Mouse (Mus musculus): ENCODE data around the gene Stat5b. TPM values are rescaled to one million over a fixed set of nuclear protein-coding genes. Genes with fewer than 3 reads are reported as not detected.
A peak's percentile ranks its signal among the peaks of the same experiment; 100 is the strongest.
"Not testable (repeated sequence)": the region's sequence is repeated elsewhere in the genome, so short reads cannot be mapped to it uniquely, and the experiment has no call there.

The Stat5b gene
- polyA plus RNA-seq, 1 experiment = 15.1 TPM

DNA sequence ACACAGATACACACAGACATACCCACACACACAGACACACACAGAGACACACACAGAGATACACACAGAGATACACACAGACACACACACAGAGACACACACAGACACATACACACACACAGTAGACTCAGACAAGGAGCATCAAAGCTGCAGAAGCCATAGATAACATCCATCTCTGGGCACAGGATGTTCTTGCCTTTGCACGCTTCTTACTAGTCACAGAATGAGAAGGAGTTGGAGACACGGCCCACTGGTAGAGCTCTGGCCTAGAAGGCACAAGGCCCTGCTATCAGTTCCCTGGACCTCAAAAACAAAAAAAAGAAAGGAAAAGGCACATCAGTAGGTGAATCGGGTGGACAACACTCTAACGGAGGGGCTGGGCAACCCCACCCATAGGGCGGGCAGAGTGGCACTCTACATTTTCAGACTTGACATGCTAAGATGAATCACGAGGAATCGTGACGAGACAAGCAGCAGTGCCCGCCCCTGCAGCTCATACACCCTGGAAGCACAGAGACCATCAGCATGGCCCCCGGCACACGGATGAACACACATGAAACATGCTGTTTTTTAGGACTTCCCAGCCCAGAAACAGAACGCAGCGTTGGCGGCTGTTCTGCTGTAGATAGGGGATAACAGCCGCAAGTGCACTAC, 32.0 kb downstream of the Stat5b start:
- H3K4me3 ChIP-seq (ENCODE audit: insufficient read depth, low read depth, low read length) = no peak overlapping the region
- H3K4me1 ChIP-seq (ENCODE audit: control insufficient read depth, insufficient read depth, insufficient read length, low read length) = peaks cover 34% of the 10 kb centered on the region
- H3K27ac ChIP-seq (replicated peaks; ENCODE audit: low read depth, low read length) = no peak overlapping the region

GRCm38 (mm10) chr11:100817311-100817710, 33.2 kb downstream of the Stat5b start:
- Histone ChIP-seq H3K4me1 (ENCODE audit: control insufficient read depth, insufficient read depth, insufficient read length, low read length) (peaks cover 34% of the 10 kb centered on the region), H3K27ac (replicated peaks; ENCODE audit: low read depth, low read length) (no peak overlapping the region), H3K4me3 (ENCODE audit: insufficient read depth, low read depth, low read length) (no peak overlapping the region)

DNA sequence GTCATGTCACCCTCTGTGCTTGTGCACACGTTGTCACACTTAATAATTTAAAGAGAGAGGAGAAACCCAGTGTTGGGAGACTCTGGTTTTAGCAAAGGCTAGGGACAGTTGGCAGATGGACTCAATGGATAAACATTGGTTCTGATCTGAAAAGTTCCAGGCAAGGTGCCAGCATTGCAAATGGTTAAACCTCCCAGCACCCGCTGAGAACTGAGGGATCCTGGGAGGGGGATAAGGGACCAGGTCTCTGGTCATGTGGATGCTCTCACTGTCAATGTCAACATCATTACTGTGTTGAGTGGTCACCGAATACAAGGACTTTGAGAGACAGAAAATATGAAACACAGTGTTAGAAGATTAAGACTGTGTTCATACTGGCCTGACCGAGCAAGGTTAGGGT, 33.7 kb downstream of the Stat5b start:
- Histone ChIP-seq H3K4me1 (ENCODE audit: control insufficient read depth, insufficient read depth, insufficient read length, low read length) (peaks cover 33% of the 10 kb centered on the region), H3K4me3 (ENCODE audit: insufficient read depth, low read depth, low read length) (no peak overlapping the region), H3K27ac (replicated peaks; ENCODE audit: low read depth, low read length) (no peak overlapping the region)

DNA sequence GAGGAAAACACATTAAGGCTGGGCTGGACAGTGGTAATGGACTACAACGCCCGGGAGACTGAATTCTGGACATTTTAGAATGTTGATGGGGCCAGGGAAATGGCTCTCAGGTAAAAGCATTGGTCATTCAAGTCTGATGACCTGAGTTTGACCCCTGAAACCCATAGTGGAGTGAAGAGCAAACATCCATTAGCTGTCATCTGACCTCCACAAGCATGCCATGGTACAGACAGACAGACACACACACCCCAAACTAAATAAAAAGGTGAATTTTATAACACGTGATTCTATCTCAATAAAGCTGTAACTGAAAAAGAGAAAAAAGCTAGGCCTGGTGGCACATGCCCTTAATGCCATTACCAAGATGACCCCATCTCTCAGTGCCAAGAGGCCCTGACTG, 34.2 kb downstream of the Stat5b start:
- no peak overlapping the region for H3K4me3 ChIP-seq (ENCODE audit: insufficient read depth, low read depth, low read length)
- no peak overlapping the region for H3K27ac ChIP-seq (replicated peaks; ENCODE audit: low read depth, low read length)
- peaks cover 28% of the 10 kb centered on the region for H3K4me1 ChIP-seq (ENCODE audit: control insufficient read depth, insufficient read depth, insufficient read length, low read length)

DNA sequence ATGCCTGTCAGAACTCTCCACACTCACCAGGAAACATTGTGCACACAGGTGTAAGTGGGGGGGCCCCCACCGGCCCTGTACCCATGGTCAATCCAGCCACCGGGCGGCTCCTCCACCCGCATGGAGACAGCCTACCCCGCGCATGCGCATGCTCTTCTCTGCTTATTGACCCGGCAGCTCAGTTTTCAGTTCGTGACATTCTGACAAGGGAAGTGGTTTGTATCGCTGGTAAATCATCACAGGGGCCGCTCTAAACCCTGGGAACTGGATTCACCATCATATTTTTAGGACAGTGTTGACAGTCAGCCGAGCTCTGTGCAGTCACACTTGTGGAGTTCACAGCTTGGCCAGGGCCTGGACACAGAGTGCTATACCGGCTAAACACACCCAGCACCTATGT, 36.0 kb downstream of the Stat5b start:
- H3K27ac ChIP-seq (replicated peaks; ENCODE audit: low read depth, low read length) = no peak overlapping the region
- H3K4me1 ChIP-seq (ENCODE audit: control insufficient read depth, insufficient read depth, insufficient read length, low read length) = peaks cover 24% of the 10 kb centered on the region
- peak overlapping the region; percentile 19; the same call in 1 of the 2 replicates for H3K4me3 ChIP-seq (ENCODE audit: insufficient read depth, low read depth, low read length)

- peaks cover 17% of the 10 kb centered on the region for H3K4me1 ChIP-seq (ENCODE audit: control insufficient read depth, insufficient read depth, insufficient read length, low read length)
- no peak overlapping the region for H3K4me3 ChIP-seq (ENCODE audit: insufficient read depth, low read depth, low read length)
- H3K27ac ChIP-seq (replicated peaks; ENCODE audit: low read depth, low read length) = no peak overlapping the region
Measured at GRCm38 (mm10) chr11:100811132-100811531, 39.4 kb downstream of the Stat5b start.

- Histone ChIP-seq H3K4me3 (ENCODE audit: insufficient read depth, low read depth, low read length) (no peak overlapping the region), H3K27ac (replicated peaks; ENCODE audit: low read depth, low read length) (no peak overlapping the region), H3K4me1 (ENCODE audit: control insufficient read depth, insufficient read depth, insufficient read length, low read length) (peaks cover 12% of the 10 kb centered on the region)
Measured at GRCm38 (mm10) chr11:100810516-100810915, 40.0 kb downstream of the Stat5b start.

- no peak overlapping the region for H3K4me3 ChIP-seq (ENCODE audit: insufficient read depth, low read depth, low read length)
- peaks cover 4% of the 10 kb centered on the region for H3K4me1 ChIP-seq (ENCODE audit: control insufficient read depth, insufficient read depth, insufficient read length, low read length)
- peak overlapping the region; percentile 19; the same call in 1 of the 2 replicates for H3K27ac ChIP-seq (replicated peaks; ENCODE audit: low read depth, low read length)
Measured at GRCm38 (mm10) chr11:100806380-100807305, 43.9 kb downstream of the Stat5b start.

DNA sequence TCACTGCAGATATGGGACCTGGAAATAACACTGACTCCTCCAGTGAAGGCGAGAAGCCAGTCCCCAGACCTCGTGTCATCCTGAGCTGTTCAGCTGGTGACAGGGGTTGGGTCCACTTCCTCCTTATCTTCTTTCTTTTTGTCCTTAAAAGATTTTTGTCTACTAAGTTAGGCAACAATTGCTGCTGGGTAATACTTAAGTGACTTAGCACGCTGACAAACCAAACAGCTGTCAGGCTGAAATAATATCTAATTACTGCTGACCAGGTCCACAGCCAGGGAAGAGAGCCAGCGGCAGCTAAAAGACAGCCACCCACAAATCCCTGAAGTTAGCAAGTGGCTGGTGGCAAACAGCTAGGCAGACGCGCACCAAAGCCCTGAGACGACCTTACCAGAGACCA, 45.0 kb downstream of the Stat5b start:
- no peak overlapping the region for H3K4me3 ChIP-seq (ENCODE audit: insufficient read depth, low read depth, low read length)
- peaks cover 4% of the 10 kb centered on the region for H3K4me1 ChIP-seq (ENCODE audit: control insufficient read depth, insufficient read depth, insufficient read length, low read length)
- H3K27ac ChIP-seq (replicated peaks; ENCODE audit: low read depth, low read length) = 0 out of 2 replicates have a peak overlapping the region, but pooled peaks have one; percentile 31

DNA sequence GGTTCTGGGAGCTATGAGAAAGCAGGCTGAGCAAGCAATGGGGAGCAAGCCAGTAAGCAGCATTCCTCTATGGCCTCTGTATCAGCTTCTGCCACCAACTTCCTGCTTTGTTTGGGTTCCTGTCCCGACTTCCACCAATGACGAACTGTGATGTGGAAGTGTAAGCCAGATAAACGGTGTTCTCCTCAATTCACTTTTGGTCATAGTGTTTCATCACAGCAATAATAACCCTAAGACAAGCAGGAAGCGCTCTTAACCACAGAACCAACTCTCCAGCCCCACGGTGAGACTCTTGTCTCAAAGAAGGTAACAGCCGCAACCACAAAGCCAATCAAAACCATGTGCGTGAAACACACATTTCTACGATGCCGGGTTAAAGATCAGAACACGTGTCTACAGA, 46.1 kb downstream of the Stat5b start:
- no peak overlapping the region for H3K4me3 ChIP-seq (ENCODE audit: insufficient read depth, low read depth, low read length)
- peaks cover 4% of the 10 kb centered on the region for H3K4me1 ChIP-seq (ENCODE audit: control insufficient read depth, insufficient read depth, insufficient read length, low read length)
- H3K27ac ChIP-seq (replicated peaks; ENCODE audit: low read depth, low read length) = no peak overlapping the region

DNA sequence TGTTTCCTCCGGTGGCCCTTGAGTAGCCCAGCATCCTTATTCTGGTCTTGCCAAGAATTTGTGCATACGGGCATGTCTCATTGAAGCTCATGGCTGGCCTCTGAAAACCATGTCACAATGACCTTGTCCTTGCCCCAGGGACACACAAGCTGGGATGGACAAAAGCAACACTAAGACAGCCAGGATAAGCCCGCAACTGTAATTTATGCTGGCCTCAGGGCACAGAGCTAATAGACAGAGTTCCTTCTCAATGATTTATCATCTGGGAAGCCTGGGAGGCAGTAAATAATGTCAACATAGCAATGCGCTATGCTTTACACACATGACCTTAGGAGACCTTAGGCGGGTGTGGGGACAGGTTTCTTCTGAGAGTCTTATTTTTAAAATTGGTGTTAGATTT, 51.1 kb downstream of the Stat5b start:
- Histone ChIP-seq H3K27ac (replicated peaks; ENCODE audit: low read depth, low read length) (no peak overlapping the region), H3K4me1 (ENCODE audit: control insufficient read depth, insufficient read depth, insufficient read length, low read length) (no peaks in the 10 kb centered on the region), H3K4me3 (ENCODE audit: insufficient read depth, low read depth, low read length) (no peak overlapping the region)

DNA sequence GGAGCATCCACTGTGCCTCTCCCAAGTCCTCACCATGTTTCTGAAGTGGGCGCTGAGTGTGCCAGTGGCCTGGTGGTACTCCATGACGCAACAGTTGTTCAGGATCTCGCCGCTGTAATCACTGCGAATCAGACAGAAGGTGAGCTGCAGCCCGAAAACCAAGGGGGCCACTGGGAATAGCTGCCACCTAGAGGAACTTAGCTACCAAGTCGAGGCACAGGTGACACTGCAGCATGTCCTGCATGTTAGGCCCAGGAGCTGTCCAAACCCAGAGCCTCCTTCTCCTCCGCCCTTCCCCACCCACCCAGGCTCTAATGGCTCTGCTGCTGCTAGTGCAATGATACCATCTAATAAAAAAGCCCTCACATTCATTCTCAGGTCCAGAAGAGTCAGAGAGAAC, 53.9 kb downstream of the Stat5b start:
- no peak overlapping the region for H3K4me3 ChIP-seq (ENCODE audit: insufficient read depth, low read depth, low read length)
- no peaks in the 10 kb centered on the region for H3K4me1 ChIP-seq (ENCODE audit: control insufficient read depth, insufficient read depth, insufficient read length, low read length)
- no peak overlapping the region for H3K27ac ChIP-seq (replicated peaks; ENCODE audit: low read depth, low read length)

- peaks cover 3% of the 10 kb centered on the region; the same call in 1 of the 2 replicates for H3K4me1 ChIP-seq (ENCODE audit: control insufficient read depth, insufficient read depth, insufficient read length, low read length)
- no peak overlapping the region for H3K4me3 ChIP-seq (ENCODE audit: insufficient read depth, low read depth, low read length)
- no peak overlapping the region for H3K27ac ChIP-seq (replicated peaks; ENCODE audit: low read depth, low read length)
Measured at GRCm38 (mm10) chr11:100795386-100795785, 55.1 kb downstream of the Stat5b start.

GRCm38 (mm10) chr11:100791457-100792049, 59.0 kb downstream of the Stat5b start:
- Histone ChIP-seq H3K4me3 (ENCODE audit: insufficient read depth, low read depth, low read length) (no peak overlapping the region), H3K27ac (replicated peaks; ENCODE audit: low read depth, low read length) (peak overlapping the region; percentile 89)

GRCm38 (mm10) chr11:100790644-100791043, 59.9 kb downstream of the Stat5b start:
- Histone ChIP-seq H3K4me1 (ENCODE audit: control insufficient read depth, insufficient read depth, insufficient read length, low read length) (peaks cover 12% of the 10 kb centered on the region), H3K27ac (replicated peaks; ENCODE audit: low read depth, low read length) (peak overlapping the region; percentile 89)
- not testable (repeated sequence) for H3K4me3 ChIP-seq (ENCODE audit: insufficient read depth, low read depth, low read length)

More at GRCm38 (mm10) chr11:100791457-100792049, 59.0 kb downstream of the Stat5b start:
- peaks cover 9% of the 10 kb centered on the region for H3K4me1 ChIP-seq (ENCODE audit: control insufficient read depth, insufficient read depth, insufficient read length, low read length)
